Mouse (Mus musculus): ENCODE measurements around the gene Fgf22.

Fgf22 gene

GRCm38 (mm10) chr10:79792339-79793040 is 37.6 kb downstream of the Fgf22 start:
- DNase-seq (ENCODE audit: low spot score) = peak; percentile 23

DNA sequence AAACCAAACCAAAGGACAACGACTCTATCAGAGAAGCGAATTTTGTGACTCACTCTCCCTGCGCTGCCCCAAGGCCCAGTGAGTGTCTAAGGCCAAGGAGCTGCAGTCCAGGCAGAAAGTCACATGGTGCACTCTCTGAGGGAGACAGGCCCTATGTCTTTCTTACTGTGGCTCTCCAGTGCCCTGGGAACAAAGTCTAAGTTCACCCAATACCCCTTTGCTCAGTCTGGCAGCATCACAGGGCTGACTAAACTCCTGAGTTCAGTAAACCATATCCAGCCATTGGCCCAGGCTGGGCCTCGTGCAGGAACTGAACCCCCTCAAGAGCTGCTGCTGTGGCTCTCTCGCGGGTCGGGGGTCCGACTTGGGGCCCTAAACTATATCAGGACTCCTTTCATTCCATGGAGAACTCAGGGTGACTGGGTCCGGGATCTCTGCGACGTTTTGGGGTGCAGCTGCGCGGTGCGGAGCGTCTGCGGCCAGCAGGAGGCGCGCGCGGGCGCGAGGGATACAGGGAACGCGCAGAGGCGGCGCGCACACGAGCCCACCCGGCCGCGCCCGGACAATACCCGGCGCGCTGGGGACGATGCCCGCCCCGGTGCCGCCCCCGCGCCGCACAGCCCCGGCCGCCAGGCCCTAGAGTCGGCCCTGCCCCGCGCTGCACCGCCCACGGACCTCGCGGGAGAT is 38.3 kb downstream of the Fgf22 start, which contains the start of gene Palm:
Palm (plus strand) TSS at position 522 of the 687 bp plus-strand sequence.
- peak; percentile 94 for DNase-seq (ENCODE audit: low spot score)

DNA sequence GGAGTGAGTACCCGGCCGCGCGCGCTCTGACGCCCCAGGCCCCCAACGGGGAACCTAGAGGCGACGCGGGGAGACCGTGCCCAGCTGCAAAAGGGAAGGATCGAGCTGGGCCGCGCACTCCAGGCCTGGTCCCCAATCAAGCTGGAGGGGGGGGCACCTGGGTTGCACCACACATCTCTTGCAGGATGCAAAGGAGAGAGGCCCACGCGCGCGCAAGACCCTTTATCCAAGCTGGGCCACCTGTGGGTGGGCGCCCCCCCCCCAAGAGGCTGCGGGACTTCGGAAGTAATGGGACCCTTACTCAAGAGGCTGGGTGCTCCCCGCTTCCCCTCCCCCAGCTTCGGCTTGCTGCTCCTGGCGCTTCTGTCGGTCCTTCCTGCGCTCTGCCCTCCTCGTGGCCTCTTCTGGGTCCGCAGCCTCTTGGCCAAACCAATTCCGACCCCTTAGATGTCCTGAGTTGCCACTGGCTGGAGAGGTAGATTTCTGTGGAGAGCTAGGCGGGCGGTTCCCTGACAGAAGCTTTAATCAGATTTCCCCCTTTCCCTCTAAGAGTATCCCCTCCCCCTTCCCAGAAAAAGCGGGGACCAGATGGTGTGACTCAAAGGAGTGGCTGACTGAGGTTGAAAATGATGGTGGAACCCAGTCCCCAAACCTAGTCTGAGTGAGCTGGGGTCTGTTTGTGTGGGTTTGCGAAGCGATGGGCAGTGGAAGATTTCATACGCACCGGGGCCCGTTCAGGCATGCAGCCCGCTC is 39.0 kb downstream of the Fgf22 start:
- peak; percentile 54 for DNase-seq (ENCODE audit: low spot score)

DNA sequence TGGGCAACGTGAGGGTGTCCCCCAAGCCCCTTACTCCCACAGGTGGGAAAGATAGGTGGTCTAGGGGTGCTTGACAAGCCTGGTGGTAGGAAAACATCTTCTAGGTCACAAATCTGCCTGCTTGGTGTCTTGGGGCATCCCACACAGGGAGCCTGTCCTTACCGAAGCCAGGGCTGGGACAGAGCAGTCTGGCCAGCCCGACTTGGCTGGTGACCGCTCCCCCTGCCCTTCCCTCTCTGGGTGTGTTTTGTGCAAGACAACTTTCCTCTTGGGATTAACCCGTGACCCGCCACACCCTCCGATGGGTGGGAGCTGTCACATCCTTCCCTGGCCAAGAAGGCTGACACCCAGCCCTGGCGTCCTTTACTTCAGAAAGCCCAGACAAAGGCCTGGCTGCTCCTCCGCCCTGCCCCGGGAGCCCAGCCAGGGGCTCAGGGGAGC is 39.6 kb downstream of the Fgf22 start:
- DNase-seq (ENCODE audit: low spot score) = peak; percentile 90

DNA sequence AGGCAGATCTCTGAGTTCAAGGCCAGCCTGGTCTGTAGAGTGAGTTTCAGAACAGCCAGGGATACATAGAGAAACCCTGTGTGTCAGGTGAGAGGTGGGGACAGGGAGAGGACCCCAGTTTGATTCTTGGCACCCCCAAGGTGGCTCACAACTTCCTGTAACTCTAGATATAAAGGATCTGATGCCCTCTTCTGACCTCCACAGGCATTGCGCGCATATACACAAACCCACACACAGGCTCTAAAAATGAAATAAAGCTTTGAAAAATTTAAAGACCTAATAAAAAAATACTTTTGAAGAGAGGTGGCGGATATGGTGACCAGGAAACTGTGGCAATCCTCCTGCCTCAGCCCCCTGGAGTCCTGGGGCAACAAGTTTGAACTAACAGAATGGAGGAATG is 41.0 kb downstream of the Fgf22 start:
- DNase-seq (ENCODE audit: low spot score) = no peak

DNA sequence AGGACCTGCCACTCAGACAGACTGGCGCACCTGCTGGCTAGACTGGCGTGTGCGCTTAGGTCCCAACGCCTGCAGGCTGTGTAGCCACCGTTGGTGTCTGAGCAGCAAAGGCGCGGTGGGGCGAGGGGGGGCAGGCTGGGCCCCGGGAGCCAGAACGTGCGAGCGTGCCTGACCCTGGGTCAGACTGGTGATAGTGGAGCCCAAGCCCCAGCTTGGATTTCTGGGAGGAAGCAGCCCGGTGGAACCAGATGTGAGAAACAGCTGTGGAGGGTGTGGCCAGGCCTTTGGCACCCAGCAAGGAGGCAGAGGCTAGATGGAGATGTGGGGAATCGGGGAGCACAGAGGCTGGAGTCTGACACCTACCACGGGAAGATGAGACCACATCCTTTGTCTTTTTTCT is 42.5 kb downstream of the Fgf22 start:
- DNase-seq (ENCODE audit: low spot score) = no peak

DNA sequence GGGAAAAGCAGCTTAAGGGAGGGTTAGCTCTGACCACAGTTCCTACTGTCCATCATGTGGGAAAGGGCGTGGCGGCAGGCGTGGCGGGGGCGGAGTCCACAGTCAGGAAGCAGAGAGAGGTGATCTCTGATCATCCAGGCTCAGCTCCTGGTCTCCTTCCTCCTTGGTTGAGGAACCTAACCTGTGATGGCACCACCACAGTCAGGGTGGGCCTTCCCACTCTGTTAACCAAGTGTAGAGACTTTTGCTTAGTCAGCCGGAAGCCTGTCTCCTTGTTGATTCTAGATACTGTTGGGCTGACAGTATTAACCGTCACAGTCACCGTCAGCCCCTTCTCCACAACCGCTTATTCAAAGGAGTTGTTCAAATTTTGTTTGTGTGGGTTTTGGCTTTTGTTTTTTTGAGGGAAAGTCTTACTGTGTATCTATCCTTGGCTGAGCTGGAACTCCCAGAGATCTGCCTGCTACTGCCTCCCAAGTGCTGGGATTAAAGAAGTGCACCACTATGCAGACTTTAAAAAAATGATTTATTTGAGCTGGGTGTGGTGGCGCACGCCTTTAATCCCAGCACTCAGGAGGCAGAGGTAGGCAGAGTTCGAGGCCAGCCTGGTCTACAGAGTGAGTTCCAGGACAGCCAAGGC is 43.5 kb downstream of the Fgf22 start:
- no peak for DNase-seq (ENCODE audit: low spot score)

GRCm38 (mm10) chr10:79800508-79800907 is 45.6 kb downstream of the Fgf22 start:
- DNase-seq (ENCODE audit: low spot score) = no peak

DNA sequence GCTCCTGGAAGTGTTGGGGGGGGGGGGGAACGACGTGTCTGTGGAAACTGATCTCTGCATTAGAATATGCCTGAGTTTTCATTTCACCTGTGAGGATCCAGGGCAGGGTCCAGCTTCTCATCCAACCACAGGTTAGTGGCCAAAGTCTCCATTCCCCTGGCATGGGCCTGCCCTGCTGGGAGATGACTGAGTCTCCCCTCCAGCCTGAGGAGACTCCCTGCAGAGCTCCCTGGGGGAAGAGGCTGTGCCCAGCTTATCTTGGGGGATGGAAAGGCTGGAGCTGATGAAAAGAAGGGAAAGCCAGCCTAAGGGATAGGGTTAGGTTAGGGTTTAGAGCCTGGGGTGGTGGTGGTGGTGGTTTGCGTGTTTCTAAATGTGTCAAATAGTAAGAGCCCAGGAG is 47.0 kb downstream of the Fgf22 start:
- DNase-seq (ENCODE audit: low spot score) = no peak

DNA sequence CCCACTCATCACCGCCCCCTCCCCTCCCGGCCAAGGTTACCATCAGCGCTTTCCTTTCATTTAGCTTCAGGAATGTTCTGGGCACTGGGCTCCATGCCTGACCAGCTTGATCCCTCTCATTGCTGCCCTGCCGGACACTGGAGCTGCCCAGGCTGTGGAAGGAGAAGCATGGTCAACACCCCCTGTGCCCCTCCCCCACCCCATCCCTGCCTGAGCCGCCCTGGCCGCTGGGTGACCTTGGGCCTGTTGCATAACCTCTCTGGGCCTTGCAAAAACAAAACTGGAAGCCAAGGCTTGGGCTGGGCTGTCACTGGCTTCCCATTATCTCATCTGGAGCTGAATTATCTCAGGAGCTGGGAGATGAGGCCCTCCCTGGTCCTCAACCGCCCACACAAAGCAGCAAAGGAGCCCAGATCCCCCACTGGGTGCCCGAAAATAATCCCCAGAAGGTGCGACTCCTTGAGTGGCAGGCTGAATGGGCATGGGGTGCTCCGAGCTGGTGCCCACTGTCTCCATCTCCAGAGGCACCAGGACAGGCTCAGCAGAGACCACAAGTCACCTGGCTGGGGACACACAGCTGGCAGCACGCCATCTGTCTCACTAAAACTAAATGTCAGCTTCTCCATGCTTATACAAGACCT is 47.6 kb downstream of the Fgf22 start:
- DNase-seq (ENCODE audit: low spot score) = peak; percentile 91

GRCm38 (mm10) chr10:79803716-79804323 is 48.9 kb downstream of the Fgf22 start:
- no peak for DNase-seq (ENCODE audit: low spot score)

- no peak for DNase-seq (ENCODE audit: low spot score)
Observed at GRCm38 (mm10) chr10:79805636-79806035, 50.8 kb downstream of the Fgf22 start.

DNA sequence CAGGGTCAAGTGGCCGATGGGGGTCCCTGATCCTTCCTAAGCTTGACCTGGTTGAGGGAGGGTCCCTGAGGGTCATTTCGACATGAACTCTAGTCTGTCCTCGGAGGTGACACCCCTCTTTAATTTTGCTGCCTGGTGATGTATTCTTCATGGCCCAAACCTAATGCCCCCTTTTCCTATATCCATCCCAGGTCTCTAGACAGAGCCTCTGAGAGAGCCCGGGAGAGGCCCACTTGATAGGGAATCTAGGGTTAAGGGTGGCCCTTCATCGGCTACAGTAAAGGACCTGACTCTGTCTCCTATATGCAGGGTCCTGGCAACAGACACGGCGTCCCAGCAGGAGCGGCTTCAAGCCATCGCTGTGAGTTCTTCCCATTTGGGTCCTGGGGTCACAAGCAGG is 51.5 kb downstream of the Fgf22 start:
- no peak for DNase-seq (ENCODE audit: low spot score)

DNA sequence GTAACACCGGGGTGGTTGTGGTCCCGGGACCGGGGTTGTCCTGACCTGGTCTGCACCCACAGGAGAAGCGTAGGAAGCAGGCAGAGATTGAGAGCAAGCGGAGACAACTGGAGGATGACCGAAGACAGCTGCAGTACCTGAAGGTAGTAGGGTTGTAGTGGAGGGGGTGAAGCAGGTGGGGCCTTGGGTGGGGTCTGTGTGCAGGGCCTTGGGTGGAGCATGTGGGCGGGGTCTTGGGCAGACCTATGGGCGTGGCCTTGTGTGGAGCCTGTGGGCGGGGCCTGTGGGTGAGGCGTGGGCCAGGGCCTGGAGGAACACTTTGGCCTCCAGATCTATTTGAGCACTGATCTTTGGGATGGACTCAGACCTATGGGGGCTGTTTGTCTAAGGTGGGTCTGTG is 52.1 kb downstream of the Fgf22 start:
- no peak for DNase-seq (ENCODE audit: low spot score)

DNA sequence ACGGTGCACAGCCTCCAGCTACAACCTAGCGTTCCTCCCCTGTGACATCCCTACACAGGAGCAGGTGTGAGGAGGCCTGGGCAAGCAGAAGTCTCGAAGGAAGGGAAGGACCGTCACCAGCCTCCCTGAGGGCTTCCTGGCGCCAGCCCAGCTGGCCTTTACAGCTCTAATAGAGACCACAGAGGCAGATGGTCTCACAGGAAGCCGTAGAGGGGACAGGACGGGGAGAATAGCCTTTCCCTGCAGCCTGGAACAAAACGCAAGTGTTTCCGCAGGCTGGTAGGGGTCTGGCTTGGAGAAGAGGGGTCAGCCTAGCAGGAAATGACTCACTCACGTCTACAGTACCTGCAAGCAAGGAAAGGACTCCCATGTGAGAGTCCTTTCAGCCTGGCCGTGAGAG is 53.0 kb downstream of the Fgf22 start:
- DNase-seq (ENCODE audit: low spot score) = no peak

All from adipocyte (in vitro differentiated cells).